Mouse (Mus musculus): ENCODE results near the gene Cpxm2.

GRCm38 (mm10) chr7:132181586-132182198, 27.2 kb upstream of the Cpxm2 start:
- no peak for TF ChIP-seq EP300 (IDR thresholded peaks at IDR 0.05; ENCODE audit: low read depth)
- no peak for TF ChIP-seq CTCF (IDR thresholded peaks at IDR 0.05; ENCODE audit: low read depth)

All from heart, postnatal 0 days (tissue).